Mouse (Mus musculus): Measurements from ENCODE around the gene Gpx3.

- TF ChIP-seq CTCF (conservative IDR thresholded peaks at IDR 0.05; ENCODE audit: low read length), result no peak
- TF ChIP-seq POU5F1 (IDR thresholded peaks at IDR 0.05; ENCODE audit: borderline replicate concordance, low read length), result no peak
- TF ChIP-seq NANOG (IDR thresholded peaks at IDR 0.05; ENCODE audit: borderline replicate concordance, low read length), result no peak
Measured at GRCm38 (mm10) chr11:54905086-54905485, 2.8 kb downstream of the Gpx3 start.

All from E14TG2a.4 (cell line).